Mouse (Mus musculus) liver, adult 10 weeks (tissue): Measurements from ENCODE around the gene Siah1b. TPM values are rescaled to one million over a fixed set of nuclear protein-coding genes. Genes with fewer than 3 reads are reported as not detected.

ENCODE experiments used
- polyA plus RNA-seq: library from polyadenylated mRNA; stranded (reverse); fragments of 350-450 nt; fragmentation: Illumina TruSeq; extraction: RNeasy Lipid Tissue Mini Kit (QIAGEN cat#74804); gene quantifications from one replicate; pipeline ENCODE4 v1.2.3, GENCODE M21; 2014; ENCODE audit warnings: low read depth, low replicate concordance

Gene Siah1b
- 1.8 TPM for polyA plus RNA-seq

DNA sequence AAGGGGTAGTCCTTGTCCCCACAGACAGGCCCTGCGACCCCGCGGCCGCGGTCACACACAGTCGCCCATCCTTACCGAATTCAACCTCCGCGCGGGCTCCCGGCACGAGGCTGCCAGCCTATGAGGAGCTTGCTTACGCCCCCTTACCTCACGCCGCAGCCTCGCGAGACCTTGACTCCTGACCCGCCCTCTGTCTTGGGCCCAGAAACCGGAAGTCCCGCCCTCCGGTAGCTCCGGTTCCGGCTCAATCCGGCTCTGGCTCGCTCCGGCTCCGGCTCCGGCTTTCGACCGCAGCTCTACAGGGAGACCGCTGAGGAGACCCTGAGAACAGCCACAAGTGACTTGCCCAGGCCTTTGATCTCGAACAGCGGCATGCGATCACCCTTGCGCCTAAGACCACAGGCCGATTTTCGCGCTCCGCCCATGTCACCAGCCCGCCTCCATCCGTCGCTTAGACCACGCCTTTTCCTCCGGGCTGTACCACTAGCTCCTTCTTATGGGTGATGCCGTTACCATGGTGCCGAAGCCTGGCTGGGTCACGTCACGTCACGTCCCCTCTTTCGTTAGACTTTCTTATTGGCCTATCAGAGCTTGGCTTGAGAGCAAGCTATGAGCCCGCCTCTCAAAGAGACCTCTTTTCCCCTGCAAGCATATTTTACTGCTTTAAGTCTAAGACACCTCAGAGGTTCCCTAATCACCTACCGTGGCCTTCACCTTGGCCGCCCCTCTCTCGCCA is at the start of gene Siah1b:
Siah1b (minus strand) TSS at position 454 of the 736 bp plus-strand sequence.

GRCm38 (mm10) chrX:164088582-164088981 is 12.3 kb upstream of the Siah1b start, which contains the start of gene Cltrn:
Gene Cltrn, plus strand, starts transcription at chrX:164088830.

GRCm38 (mm10) chrX:164027607-164028289 is 48.5 kb downstream of the Siah1b start, which contains the start of gene Car5b:
Gene Car5b, minus strand, starts transcription at chrX:164027997.

Other genes with a start within 250 kb of the Siah1b start
- gene Ap1s2, start 167.5 kb downstream of the Siah1b start, polyA plus RNA-seq, result 7.8 TPM
- gene Zrsr2, start 117.8 kb downstream of the Siah1b start, polyA plus RNA-seq, result 16.2 TPM
- 3.2 TPM for gene Car5b, start 48.5 kb downstream of the Siah1b start, polyA plus RNA-seq
- 1.4 TPM for gene Cltrn, start 12.3 kb upstream of the Siah1b start, polyA plus RNA-seq
- 1.0 TPM for gene Ace2, start 62.8 kb upstream of the Siah1b start, polyA plus RNA-seq
- gene Bmx, start 181.7 kb upstream of the Siah1b start, polyA plus RNA-seq, result 0.24 TPM
- 31.4 TPM for gene Pir, start 192.9 kb upstream of the Siah1b start, polyA plus RNA-seq